Mouse (Mus musculus): ENCODE results near the gene Ocm.

The Ocm gene

DNA sequence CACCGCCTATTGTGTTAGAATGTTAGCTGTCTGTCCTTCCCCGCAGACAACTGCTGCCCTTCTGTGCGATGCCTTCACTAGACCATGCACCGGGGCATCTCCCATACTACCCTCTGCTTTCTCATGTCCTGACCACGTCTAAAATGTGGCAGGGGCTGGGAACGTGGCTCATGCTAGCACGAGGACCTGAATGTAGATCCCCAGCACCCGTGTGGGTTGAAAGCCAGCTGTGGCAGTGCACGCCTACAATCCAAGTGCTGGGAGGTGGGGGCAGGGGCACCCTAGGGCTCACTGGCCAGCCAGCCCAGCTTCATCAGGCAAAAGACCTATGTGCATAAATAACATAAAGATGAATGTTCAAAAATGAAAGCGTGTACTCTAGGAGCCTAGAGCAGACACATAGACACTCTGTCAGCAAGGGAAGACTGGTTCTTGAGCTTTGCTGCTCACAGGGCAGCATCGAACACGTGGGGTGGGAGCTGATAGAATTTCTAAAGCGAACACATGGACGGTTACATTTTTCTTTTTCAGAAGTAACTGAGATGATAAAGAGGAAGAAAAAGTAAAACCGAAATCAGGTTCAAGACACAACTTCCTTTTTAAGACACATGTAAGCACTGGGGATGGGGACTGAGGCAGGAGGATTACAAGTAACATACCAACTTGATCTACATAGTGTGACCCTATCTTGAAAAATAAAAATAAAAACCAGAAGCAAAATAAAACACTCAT lies 23.8 kb downstream of the Ocm start:
- no peak for DNase-seq (ENCODE audit: extremely low read depth, insufficient read length, low spot score)

DNA sequence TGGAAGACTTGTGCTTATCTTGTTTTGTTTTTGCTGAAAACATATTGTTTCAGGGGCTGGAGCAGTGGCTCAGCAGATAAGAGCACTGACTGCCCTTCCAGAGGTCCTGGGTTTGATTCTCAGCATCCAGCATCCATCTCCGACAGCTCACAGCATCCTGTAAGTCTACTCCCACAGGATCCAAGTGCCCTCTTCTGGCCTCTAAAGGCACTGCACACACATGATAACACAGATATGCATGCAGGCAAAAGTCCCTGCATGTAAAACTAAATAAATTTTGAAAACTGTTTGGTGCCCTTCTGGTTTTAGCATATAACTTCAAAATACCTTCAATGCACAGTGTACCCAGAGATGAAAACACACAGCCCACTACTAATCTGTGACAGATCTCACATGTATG lies 27.1 kb downstream of the Ocm start:
- no peak for DNase-seq (ENCODE audit: extremely low read depth, insufficient read length, low spot score)

DNA sequence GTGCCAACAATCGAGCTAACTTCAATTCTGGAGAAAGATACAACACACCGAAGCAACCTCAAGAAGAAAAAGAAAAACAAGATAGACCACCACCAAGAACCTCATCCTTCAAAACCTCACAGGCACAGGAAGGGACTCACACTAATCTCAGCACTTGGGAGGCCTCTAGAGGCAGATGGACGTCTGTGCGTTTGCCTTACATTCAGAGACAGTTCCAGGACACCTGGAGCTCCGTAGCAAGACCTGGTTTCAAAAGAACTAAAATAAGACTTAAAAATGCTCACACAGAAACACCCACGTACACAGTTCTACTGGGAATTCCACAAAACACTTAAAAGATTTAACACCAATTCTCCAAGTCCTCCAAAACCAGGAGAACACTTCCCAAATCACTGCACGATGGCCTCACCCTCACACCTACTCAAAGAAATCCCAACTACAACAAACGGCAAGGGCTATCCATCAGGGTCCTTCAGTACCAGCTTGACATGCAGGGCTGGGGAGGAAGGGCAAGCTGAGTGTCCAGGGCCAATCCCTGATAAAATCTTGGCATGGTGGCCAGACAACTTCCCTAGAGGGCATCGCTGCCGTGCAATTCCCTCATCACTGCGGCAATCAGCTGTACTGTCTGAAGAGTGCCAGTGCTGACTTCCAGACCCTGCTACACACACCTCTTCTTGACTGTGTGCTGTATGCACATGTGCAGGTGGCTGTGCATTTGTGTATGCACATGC lies 31.7 kb downstream of the Ocm start:
- no peak for DNase-seq (ENCODE audit: extremely low read depth, insufficient read length, low spot score)

DNA sequence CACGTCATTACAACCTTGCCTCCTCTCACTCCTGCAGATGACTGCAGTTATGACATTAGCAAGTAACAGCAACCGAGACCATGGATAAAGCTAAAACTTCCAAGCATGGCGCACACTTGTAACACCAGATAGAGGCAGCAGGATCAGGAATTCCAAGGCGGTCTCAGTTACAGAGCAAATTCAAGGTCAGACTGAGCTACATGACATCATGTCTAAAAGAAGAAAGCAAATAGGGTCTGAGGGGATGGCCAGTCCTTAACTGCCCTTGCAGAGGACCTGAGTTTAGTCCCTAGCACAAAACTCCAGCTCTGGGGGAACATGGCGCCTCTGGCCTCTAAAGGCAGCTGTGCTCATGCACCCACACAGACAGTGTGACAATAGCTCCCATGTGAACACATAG lies 32.6 kb downstream of the Ocm start:
- no peak for DNase-seq (ENCODE audit: extremely low read depth, insufficient read length, low spot score)

DNA sequence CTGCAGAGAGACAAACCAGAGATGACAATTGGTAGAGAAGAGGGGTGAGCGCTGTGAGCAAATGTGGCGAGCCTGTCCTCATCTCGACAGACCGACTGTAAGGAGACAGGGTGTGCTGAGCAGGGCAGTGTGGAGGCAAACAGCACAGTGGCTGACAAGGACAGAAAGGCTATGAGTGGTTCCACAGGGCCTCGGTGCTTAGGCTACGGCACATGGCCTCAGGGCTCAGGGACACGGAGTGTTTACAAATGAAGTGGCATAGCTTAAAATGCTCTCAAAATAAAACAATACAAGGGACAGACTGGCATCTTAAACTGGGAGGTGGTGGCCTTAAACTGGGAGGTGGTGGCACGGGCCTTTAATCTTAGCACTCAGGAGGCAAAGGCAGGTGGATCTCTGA lies 33.2 kb downstream of the Ocm start:
- DNase-seq (ENCODE audit: extremely low read depth, insufficient read length, low spot score): no peak

DNA sequence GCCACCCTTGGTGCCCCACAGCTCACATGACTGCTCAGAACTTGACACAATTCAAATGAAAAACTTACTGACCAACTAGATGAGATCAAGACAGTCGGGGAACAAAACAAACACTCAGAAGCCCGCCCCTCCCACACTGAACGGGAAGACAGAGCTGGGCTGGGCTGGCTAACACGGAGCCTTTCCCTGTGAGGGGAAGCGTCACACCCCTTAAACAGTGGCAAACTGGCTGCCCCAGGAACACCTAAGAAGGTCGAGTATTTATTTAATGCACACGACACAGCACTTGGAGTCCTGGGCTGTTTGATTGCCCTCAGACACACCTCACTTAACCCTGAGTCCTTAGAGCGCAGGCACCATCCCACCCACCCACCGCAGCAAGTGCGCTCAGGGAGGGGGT lies 33.8 kb downstream of the Ocm start:
- DNase-seq (ENCODE audit: extremely low read depth, insufficient read length, low spot score): no peak

DNA sequence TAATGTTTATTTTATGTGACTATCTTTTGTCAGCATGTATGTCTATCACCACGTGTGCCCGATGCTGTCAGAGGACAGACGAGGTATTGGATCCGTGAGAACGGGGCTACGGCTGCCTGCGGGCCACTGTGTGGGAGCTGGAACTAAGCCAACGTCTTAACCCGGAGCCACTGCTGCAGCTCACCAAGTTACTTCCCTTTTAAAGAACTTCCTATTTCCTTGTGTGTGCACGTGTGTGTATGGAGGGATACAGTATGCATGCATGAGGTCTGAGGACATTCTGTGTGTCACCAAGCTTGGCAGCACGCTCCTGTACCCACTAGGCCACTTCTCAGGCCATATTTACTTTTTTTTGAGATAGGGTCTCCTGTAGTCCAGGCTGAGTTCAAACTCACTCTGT lies 36.4 kb downstream of the Ocm start:
- DNase-seq (ENCODE audit: extremely low read depth, insufficient read length, low spot score): no peak

DNA sequence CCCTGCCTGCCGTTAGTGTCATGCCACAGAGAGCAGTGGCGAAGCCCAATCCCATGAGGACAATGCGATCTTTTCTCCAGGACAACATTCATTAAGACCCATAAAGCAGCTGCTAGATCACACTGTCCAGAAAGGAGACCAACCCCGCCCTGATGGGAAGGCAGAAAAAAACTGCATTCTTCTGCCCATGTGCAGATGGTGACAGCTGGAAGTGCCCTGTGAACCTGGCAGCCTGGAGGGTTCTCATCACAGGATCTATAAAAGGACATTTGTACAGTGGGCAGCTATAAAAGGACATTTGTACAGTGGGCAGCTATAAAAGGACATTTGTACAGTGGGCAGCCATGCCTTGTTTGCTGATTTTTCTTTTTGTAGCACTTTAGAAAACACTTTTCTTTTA lies 37.4 kb downstream of the Ocm start:
- no peak for DNase-seq (ENCODE audit: extremely low read depth, insufficient read length, low spot score)

DNA sequence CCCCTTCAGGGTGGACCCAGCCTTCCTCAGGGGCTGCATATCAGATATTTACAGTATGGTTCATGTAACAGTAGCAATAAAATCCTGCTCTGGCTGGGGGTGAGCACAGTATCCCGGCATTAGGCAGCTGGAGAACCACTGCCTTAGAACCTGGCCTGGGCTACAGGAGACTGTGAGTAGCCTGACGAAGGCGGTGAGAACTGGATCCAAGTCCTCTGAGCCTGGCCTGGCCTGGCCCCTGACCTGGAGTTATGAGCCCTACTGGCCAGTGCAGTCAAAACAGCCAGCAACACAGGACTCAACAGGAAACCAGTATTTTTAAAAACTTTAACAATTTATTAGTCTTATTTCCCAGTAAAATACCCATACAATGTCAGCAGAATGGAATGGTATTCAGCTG lies 38.9 kb downstream of the Ocm start:
- no peak for DNase-seq (ENCODE audit: extremely low read depth, insufficient read length, low spot score)

DNA sequence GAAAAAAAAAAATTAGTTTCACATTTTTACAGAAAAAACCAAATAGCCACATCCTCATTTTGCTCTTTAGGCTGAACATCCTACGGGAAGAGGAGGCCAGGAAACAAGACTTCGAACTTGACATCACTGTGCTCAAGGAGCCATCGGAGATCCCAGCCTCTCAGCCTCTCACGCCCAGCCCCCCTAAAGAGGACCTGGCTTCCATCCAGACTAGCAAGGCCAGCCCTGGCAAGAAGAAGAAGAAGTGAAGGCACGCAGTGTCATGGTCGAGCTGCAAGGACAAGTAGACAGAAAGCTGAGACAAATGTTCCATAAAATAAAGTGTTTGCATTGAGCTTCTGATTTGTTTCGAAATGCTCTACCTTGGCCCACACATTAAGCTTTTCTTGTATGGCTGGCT lies 41.1 kb downstream of the Ocm start:
- DNase-seq (ENCODE audit: extremely low read depth, insufficient read length, low spot score): no peak

DNA sequence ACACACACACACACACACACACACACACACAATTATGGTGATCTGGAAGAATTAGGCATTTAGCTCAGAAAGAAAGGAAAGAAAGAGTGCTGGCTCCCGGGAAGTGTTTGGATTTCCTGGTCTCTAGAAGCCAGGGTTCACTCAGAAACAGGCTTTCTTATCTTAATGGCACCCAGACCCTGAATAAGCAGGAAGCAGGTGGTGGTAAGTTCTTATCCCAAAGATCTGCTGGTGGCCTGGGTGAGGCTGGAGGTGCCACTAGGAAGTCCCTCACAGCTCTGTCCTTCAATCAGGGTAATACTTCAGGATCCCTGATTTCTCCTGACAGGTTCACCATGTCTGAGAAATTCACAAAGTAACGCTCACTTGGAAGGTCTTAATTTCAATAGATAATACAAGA lies 44.1 kb downstream of the Ocm start:
- DNase-seq (ENCODE audit: extremely low read depth, insufficient read length, low spot score): no peak

DNA sequence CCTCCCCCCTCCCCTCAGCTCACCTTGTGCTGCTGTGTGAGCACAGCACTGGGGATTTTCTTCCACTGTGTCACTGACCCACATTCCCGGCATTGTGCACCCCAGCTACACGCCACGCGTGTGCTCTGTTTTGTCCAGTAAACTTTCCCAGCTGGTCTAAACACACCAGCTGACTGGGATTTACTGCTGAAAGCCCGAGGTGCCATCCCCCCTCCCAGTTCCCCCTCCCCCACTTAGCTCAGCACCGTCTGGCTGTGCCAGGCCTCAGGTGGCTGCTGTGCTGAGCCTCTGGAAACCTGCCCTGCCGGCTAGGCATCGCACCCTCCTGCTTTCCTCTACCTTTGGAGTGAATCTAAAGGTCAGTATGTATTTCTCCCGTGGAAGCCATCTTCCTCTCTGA lies 45.6 kb downstream of the Ocm start:
- DNase-seq (ENCODE audit: extremely low read depth, insufficient read length, low spot score): no peak

DNA sequence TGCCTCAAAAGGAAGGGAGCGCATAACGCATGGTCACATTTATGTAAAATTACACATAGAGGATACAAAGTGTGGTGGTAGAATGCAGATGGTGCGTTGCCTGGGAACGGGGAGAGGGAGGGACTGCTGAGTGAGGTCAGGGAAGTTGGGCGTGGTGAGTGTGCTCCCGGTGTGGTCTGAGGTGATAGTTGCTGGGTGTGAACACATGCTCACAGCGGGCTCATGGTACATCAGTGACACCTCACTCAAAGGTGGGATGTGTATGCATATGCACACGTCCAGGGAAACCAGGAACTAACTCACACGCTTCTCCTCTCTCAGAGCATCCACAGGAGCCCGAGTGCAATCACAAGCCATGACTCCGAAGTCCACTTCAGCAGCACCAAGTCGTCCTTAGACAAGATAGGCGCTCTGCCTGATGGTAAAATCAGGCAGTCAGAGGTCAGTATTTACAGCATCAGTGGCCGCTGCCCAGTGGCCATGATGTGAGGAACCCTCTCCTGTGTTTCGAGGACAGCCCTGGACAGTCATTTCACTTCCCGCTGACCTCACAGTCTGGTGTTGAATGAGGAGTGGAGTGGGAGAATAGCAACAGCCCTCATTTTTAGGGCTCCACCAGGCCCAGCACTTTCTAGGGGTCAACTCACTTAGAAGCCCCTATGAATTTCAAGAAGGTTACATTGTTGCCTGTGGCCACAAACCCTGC lies 49.6 kb downstream of the Ocm start:
- no peak for DNase-seq (ENCODE audit: extremely low read depth, insufficient read length, low spot score)

DNA sequence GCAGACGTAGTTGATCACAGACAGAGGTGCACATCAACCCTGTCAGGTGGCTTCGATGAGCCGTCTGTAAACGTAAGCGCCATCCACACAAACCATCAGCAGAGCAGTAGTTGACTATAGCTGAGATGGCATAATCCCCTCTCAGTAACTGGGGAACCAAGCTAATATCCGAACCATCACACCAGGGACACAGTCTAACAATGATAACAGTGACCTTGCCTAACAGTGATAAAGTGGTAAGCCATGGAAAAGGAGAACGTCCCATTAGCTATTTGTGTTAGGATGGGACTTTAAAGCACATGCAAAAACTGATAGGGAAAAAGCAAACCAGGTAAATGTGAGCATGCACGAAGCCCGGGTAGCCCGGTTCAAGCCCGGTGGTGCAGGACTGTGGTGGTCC lies 50.2 kb downstream of the Ocm start:
- DNase-seq (ENCODE audit: extremely low read depth, insufficient read length, low spot score): no peak

DNA sequence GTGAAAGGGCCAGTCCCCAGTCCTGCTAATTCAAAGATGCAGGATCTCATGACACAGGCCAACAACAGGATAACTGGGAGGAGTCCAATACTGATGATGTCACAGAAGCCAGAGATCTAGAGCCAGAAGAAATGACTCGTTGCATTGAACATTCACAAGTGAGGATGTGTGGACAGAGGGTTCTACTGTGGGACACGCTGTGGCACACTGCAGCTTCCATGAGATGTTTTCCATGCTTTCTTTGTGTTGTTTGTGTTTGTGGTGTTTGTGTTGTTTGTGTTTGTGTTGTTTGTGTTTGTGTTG lies 50.9 kb downstream of the Ocm start:
- DNase-seq (ENCODE audit: extremely low read depth, insufficient read length, low spot score): no peak

DNA sequence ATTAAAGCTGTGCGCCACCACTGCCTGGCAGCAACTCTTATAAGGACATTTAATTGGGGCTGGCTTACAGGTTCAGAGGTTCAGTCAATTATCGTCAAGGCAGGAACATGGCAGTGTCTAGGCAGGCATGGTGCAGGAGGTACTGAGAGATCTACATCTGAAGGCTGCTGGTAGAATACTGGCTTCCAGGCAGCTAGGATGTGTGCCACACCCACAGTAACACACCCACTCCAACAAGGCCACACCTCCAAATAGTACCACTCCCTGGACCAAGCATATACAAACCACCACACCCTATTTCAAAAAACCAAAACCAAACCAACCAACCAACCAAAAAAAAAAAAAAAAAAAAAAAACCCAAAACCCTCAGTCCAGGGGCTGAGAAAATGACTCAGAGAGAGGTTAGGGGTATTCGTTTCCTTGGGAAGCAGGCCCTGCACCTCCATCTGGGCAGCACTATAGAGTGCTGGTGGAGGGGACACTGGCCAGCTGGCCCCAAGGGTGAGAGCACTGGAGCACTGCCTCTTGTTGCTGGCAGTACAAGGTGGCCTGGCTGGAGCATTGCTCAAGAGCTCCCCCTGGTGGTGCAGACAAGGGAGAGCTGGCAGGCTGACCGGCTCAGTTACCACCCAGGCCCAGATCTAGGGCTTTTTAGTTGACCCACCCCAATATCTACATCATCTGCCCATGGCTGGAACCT lies 51.4 kb downstream of the Ocm start:
- DNase-seq (ENCODE audit: extremely low read depth, insufficient read length, low spot score): peak; percentile 72

DNA sequence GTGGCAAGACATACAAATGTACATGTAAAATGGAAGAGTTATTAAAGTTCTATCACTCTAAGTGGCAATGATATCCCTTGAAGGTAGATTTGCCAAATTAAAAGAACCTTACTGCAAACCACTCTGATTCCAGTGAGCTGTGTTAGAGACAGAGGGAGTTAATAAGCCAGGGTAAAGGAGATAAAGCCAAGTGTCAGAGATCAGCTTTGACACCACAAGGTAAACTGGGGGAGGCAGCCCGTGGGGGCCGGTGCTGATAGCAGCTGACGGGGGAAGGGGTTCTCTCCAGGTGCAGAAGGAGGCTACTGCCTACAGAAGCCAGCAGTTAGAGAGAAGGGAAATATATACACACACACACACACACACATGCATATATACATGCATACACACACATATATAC lies 53.8 kb downstream of the Ocm start:
- DNase-seq (ENCODE audit: extremely low read depth, insufficient read length, low spot score): no peak

Measured in 3134 (cell line).